Mouse (Mus musculus): ENCODE data around the gene C87436. TPM values are rescaled to one million over a fixed set of nuclear protein-coding genes. Genes with fewer than 3 reads are reported as not detected.

C87436 gene
- total and polyA plus RNA-seq, 3 experiments, result 11.6 to 18.5 TPM; not detected in 1

- Histone ChIP-seq H3K36me3 (ENCODE audit: control insufficient read depth in 1 of 2, insufficient read depth in 2 of 2, low read length in 2 of 2) (peaks cover 0 to 10% of the 10 kb centered on the region in 2 experiments; a peak in 2 of 4 replicates), H3K27ac (ENCODE audit: control insufficient read depth, low read depth, low read length) (no peak overlapping the region), H3K79me2 (ENCODE audit: control insufficient read depth, insufficient read depth, low read length, poor library complexity) (peaks cover 17% of the 10 kb centered on the region), H3K9me3 (replicated peaks; ENCODE audit: insufficient read depth, low read length) (no peaks in the 10 kb centered on the region), H3K4me1 (ENCODE audit: control insufficient read depth in 1 of 2, insufficient read depth in 2 of 2, low read length in 2 of 2) (peaks cover 0 to 13% of the 10 kb centered on the region in 2 experiments; a peak in 2 of 4 replicates), H3K9ac (ENCODE audit: control insufficient read depth, low read depth, low read length, poor library complexity, severe bottlenecking) (no peak overlapping the region), H3K27me3 (ENCODE audit: control insufficient read depth in 1 of 2, insufficient read depth in 2 of 2, low read length in 2 of 2) (no peaks in the 10 kb centered on the region), H3K4me3 (ENCODE audit: control insufficient read depth in 1 of 2, insufficient read depth in 1 of 2, low read depth in 2 of 2, low read length in 2 of 2) (no peak overlapping the region)
- peak; percentile 53; the same call in 1 of the 2 replicates for TF ChIP-seq MYC (IDR thresholded peaks at IDR 0.05; ENCODE audit: low read depth, low read length)
- TF ChIP-seq CHD1 (IDR thresholded peaks at IDR 0.05; ENCODE audit: low read depth, low read length), result no peak
- no peak for TF ChIP-seq POLR2AphosphoS5 (IDR thresholded peaks at IDR 0.05; ENCODE audit: borderline replicate concordance, low read depth, low read length)
- TF ChIP-seq ZMIZ1 (IDR thresholded peaks at IDR 0.05; ENCODE audit: low read depth, low read length), result no peak
- TF ChIP-seq NELFE (IDR thresholded peaks at IDR 0.05; ENCODE audit: low read depth, low read length), result no peak
- no peak for TF ChIP-seq UBTF (IDR thresholded peaks at IDR 0.05; ENCODE audit: borderline replicate concordance, insufficient read depth, low read depth, low read length)
- TF ChIP-seq RCOR1 (IDR thresholded peaks at IDR 0.05; ENCODE audit: low read depth, low read length), result no peak
- peak; percentile 33 for DNase-seq (ENCODE audit: low read depth, low spot score)
Observed at GRCm38 (mm10) chr6:86399995-86400394, 38.2 kb upstream of the C87436 start.

DNA sequence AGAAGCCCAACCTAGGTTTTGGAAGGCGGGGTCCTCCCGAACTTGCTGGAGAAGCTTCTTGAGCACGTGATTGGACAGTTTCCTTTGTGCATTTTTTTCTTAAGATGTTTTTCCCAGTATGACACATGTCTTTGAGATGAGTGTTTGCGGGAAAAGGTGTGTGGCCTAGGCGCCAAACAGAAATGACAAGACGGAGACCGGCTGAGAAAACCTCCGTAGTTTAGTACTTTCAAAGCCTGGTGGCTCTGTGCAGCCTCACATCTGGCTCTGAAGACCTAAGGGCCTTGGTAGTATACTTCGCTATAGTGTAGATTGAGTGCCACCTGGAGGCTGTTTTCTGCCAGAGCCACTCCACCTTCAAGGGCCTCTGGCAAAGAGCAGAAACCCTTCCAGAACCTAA lies 37.2 kb upstream of the C87436 start:
- Histone ChIP-seq H3K27ac (ENCODE audit: control insufficient read depth, low read depth, low read length) (peak overlapping the region; percentile 11; the same call in 1 of the 2 replicates), H3K4me1 (ENCODE audit: control insufficient read depth in 1 of 2, insufficient read depth in 2 of 2, low read length in 2 of 2) (peaks cover 0 to 16% of the 10 kb centered on the region in 2 experiments; a peak in 3 of 4 replicates), H3K79me2 (ENCODE audit: control insufficient read depth, insufficient read depth, low read length, poor library complexity) (peaks cover 20% of the 10 kb centered on the region), H3K27me3 (ENCODE audit: control insufficient read depth in 1 of 2, insufficient read depth in 2 of 2, low read length in 2 of 2) (no peaks in the 10 kb centered on the region), H3K9me3 (replicated peaks; ENCODE audit: insufficient read depth, low read length) (no peaks in the 10 kb centered on the region), H3K9ac (ENCODE audit: control insufficient read depth, low read depth, low read length, poor library complexity, severe bottlenecking) (peak overlapping the region; percentile 65), H3K4me3 (ENCODE audit: control insufficient read depth in 1 of 2, insufficient read depth in 1 of 2, low read depth in 2 of 2, low read length in 2 of 2) (peak overlapping the region; percentile 67 to 82), H3K36me3 (ENCODE audit: control insufficient read depth in 1 of 2, insufficient read depth in 2 of 2, low read length in 2 of 2) (peaks cover 0 to 16% of the 10 kb centered on the region in 2 experiments; a peak in 2 of 4 replicates)
- peak; percentile 92 for DNase-seq (ENCODE audit: low read depth, low spot score)
- TF ChIP-seq ZC3H11A (IDR thresholded peaks at IDR 0.05; ENCODE audit: low read depth, low read length) (peak; percentile 83), UBTF (IDR thresholded peaks at IDR 0.05; ENCODE audit: borderline replicate concordance, insufficient read depth, low read depth, low read length) (0 out of 2 replicates have a peak, but pooled peaks have one; percentile 36), RAD21 (IDR thresholded peaks at IDR 0.05; ENCODE audit: low read depth, low read length) (peak; percentile 96), MAX (IDR thresholded peaks at IDR 0.05; ENCODE audit: low read length) (peak; percentile 77), POLR2A (IDR thresholded peaks at IDR 0.05; ENCODE audit: control insufficient read depth in 1 of 2, insufficient read depth in 1 of 2, low read depth in 1 of 2, low read length in 2 of 2, poor library complexity in 1 of 2) (0 out of 4 replicates have a peak, but pooled peaks of 1 of the 2 experiments have one; percentile 21), SMC3 (IDR thresholded peaks at IDR 0.05; ENCODE audit: low read depth, low read length) (peak; percentile 83), JUND (IDR thresholded peaks at IDR 0.05; ENCODE audit: low read depth, low read length) (0 out of 2 replicates have a peak, but pooled peaks have one; percentile 8), USF1 (IDR thresholded peaks at IDR 0.05; ENCODE audit: low read depth, low read length) (peak; percentile 81), CTCF (IDR thresholded peaks at IDR 0.05 in 2 of 3, conservative IDR thresholded peaks at IDR 0.05 in 1 of 3; ENCODE audit: control insufficient read depth in 1 of 3, insufficient read depth in 1 of 3, low read depth in 2 of 3, low read length in 3 of 3, poor library complexity in 1 of 3, severe bottlenecking in 1 of 3) (peak; percentile 72 to 96 (median 78)), MEF2A (IDR thresholded peaks at IDR 0.05; ENCODE audit: extremely low read depth, insufficient replicate concordance, low read depth, low read length, poor library complexity, severe bottlenecking) (no peak), SIN3A (IDR thresholded peaks at IDR 0.05; ENCODE audit: low read length) (peak; percentile 80), ZNF384 (IDR thresholded peaks at IDR 0.05; ENCODE audit: low read depth, low read length) (peak; percentile 57; the same call in 1 of the 2 replicates), POLR2AphosphoS2 (IDR thresholded peaks at IDR 0.05; ENCODE audit: low read length) (no peak), HCFC1 (IDR thresholded peaks at IDR 0.05; ENCODE audit: low read depth, low read length) (peak; percentile 23; the same call in 1 of the 2 replicates), MYC (IDR thresholded peaks at IDR 0.05; ENCODE audit: low read depth, low read length) (0 out of 2 replicates have a peak, but pooled peaks have one; percentile 65), TBP (IDR thresholded peaks at IDR 0.05; ENCODE audit: low read depth, low read length) (peak; percentile 48; the same call in 1 of the 2 replicates), MXI1 (IDR thresholded peaks at IDR 0.05; ENCODE audit: low read depth, low read length) (peak; percentile 83), BHLHE40 (IDR thresholded peaks at IDR 0.05; ENCODE audit: borderline replicate concordance, low read depth, low read length) (peak; percentile 70), RCOR1 (IDR thresholded peaks at IDR 0.05; ENCODE audit: low read depth, low read length) (no peak), TAL1 (IDR thresholded peaks at IDR 0.05; ENCODE audit: low read length) (no peak)

Data from MEL (cell line).